Mouse (Mus musculus) hindlimb bud, embryonic 11.5 days (tissue): Measurements from ENCODE around the gene Fam53b.

Experiments used
- DNase-seq: peaks from one replicate; pipeline ENCODE4 v3.0.0-alpha.2; 2012; ENCODE audit warnings: low read depth, low spot score; ENCODE audit errors: extremely low spot score

The Fam53b gene

GRCm38 (mm10) chr7:132790447-132791219 is 23.1 kb downstream of the Fam53b start:
- DNase-seq: no peak

DNA sequence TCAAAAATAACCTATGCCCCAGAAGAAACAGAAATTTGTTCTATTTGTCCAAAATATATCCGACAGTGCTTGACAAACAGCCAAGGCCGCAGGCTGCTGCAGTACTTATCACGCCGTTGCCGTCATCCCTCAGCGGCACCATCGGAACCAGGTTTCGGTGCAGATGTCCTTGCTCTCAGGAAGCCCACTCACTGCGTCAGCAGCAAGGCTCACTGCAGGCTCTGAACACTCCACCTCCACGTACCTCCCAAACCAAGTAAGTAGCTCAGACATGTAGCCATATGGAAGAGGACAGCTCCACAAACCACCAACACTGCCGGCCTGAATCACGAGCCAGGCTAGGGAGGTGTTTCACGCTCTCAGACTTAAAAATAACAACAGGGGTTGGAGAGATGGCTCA is 24.9 kb downstream of the Fam53b start:
- no peak for DNase-seq

- no peak for DNase-seq
Observed at GRCm38 (mm10) chr7:132787496-132788190, 26.0 kb downstream of the Fam53b start.

- no peak for DNase-seq
Observed at GRCm38 (mm10) chr7:132787022-132787421, 26.7 kb downstream of the Fam53b start.

DNA sequence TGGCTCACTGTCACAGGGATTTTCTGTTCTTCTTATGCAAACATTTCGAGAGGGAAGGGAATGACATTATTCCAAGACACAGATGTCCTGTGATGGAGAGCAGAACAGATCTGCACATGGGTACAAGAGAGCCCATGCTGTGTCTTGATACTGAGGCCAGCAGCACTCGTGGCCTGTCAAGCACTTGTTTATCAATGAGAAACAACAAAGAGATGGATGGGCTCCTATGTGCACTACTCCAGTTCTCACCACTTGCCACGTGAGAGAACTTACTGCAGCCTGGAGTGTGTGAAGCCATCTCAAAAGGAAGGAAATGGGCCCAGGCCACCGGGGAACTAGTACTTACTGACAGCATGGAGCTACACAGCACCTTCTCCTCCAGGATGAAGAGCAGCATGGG is 27.2 kb downstream of the Fam53b start:
- DNase-seq: no peak

DNA sequence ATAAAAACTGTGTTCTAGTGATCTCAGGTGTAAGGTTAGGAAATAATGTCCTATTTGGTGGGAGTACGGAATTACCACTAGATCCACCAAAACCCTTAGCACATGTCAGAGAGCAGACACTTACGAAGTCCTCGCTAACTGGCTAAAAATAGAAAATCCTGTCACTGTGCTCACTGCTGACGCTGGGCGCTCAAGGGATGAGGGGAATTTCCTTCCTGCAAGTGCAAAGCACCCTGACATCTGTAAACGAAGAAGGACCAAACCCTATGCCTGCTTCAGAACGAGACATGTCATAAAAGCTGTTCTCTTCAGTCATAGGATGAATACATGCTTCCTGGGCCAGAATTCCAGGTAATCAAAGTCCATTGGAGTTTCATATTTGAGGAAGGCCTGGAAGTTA is 27.7 kb downstream of the Fam53b start:
- DNase-seq: no peak

- DNase-seq: no peak
Observed at GRCm38 (mm10) chr7:132784101-132784500, 29.6 kb downstream of the Fam53b start.

DNA sequence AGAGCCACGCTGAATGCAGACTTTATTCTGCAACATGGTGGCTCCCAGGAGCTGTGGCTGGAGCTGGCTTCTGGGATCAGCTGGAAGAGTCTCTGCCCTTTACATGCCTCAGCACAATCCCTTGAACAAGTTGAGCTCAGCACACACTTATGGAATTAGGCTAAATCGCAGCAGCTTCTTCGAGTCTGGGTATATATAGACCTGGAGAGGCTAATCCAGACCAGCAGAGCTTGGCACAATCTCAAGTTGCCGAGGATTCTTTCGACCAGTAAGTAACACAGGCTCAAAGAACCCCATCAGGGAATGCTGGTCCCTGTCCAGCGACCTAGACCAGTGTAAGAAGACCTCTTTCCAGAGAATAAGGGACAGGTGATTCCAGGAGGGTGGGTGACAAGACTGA is 31.8 kb downstream of the Fam53b start:
- DNase-seq: no peak

- no peak for DNase-seq
Observed at GRCm38 (mm10) chr7:132781130-132781814, 32.4 kb downstream of the Fam53b start.

- no peak for DNase-seq
Observed at GRCm38 (mm10) chr7:132780611-132781010, 33.1 kb downstream of the Fam53b start.

- no peak for DNase-seq
Observed at GRCm38 (mm10) chr7:132778630-132779029, 35.1 kb downstream of the Fam53b start.

DNA sequence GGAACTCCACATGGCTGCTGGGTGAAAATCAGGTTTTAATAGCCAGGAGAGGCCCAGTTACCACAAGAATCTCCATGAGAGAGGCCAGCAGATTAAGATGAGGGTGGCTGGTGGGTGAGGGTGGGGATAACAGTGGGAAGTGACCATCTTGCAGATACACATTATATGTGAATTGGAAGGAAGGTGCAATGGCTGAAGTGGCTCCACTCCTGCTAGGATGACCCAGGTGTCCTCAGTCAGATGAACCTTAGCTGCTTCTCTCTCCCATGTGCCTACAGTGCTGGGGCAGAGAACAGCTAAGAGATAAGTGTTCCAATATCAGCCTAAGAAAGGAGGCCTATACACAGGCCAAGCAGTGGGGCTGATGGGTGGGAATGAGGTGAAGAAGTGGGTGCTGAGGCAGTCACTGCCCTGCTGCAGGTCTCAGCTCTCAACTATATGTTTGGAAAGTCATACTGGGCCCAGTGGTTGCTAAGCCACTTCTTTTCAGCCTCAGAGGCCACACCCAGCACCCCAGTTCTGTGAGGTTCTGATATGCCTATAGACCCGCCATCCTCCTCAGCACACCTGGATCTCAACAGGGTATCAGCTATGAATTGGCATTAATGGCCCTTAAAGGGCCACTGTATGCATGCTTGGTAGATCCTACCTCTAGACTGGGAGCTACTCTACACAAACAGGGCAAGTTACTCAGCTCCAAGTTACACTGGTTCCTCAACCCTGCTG is 35.8 kb downstream of the Fam53b start:
- no peak for DNase-seq

DNA sequence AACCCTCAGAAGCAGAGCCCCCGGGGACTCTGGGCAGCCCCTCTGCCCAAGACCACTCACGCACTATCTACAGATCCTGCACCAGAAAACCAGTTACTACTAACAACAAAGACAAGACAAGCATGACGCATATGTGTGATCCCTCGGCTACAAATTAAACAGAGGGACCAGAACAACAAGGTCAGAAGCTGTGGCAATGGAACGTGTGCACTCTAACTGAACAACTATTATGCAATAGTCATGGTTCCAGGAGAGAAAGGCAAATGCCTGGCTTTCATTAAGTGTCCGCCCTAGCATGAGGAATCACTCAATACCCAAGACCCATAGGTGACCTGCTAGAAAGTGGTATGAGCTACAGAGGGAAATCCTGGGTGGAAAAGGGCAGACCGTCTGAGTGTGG is 36.6 kb downstream of the Fam53b start:
- DNase-seq: no peak

- DNase-seq: no peak
Observed at GRCm38 (mm10) chr7:132776338-132777111, 37.2 kb downstream of the Fam53b start.

- DNase-seq: no peak
Observed at GRCm38 (mm10) chr7:132775922-132776321, 37.8 kb downstream of the Fam53b start.

- no peak for DNase-seq
Observed at GRCm38 (mm10) chr7:132775333-132775732, 38.4 kb downstream of the Fam53b start.

DNA sequence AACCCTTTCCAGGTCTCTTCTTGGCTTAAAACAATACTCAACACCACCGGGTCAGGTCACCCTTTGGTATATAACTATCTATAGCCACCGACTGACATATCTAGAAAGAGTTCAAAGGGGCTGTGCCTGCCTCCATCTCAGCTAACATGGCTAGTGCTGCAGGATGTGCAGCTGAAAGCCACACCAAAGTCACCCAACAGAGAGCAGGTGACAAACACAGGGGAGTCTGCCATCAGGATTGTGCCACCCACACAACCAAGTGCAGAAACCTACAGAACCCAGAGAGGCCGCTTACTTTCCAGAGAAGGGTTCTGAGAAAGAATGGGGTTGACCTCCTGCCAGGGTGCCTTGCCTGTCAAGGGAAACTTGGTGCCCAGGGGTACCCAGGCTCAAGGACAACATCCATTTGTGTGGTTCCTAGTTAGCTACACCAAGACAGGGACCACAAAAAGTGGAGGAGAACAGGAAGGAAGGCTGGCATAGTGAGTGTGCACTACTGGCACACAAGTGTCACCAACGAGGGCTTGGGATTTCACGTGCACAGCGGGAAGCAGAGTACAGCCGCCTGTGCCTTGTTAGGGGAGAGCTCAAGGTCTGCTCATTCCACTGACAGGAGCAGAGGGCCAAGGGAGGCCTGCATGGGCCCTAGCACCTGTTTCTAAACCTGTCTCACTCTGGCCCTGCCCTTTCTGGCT is 40.5 kb downstream of the Fam53b start:
- no peak for DNase-seq

DNA sequence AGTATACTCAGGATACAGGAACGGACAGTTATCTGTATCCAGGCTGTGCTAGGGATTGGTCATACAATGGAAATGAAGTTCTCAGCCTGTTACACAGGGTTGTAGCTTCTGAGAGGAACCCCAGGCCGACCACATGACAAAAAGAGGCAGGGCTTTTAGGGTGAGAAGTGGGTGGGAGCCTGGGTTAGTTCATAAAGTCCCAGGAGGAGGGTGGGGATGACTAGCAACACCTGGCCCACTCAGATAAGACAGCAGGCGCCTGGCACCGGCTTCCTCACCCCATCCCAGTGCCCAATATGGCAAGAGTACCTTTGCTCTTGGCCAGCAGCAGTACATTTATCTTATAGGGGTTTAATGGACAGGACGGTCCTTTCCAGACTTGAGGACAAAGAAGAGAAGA is 41.2 kb downstream of the Fam53b start:
- DNase-seq: no peak

DNA sequence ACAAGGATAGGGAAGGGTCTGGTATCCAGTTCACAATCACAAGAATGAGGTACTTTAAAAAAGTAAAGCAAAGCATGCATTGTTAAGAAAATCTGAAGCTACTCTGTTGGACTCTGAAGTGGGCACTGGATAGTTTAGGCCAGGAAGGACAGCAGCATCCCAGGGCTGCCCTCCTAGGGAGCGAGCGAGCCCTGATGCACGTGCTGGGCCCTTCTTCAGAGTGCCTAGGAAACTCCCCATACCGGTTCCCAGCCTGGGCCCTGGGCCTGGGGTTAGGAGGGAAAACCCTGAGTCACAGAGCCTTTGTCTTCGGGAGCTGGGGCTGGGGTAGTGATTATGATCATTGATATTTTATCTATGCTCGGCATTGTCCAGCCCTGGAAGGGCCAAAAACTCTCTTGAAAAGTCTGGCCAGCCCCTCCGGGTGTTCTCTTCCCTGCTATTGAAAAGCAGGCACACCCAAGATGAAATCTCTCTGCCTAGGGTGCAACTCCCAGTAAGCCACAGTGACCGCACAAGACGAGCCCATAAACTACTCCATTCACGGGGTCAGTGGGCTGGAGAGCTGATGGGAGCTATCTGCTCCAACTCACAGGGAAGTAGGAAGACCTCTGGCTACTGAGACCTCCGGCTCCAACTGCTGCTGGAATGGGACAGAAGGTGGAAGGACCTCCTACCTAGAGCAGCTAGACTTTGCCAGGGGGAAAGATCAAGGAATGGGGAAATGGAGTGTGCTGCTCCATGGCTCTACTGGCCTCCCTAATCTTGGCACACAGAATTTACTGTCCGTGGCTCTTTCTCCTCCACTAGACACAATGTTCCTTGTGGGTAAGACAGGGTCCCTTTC is 45.0 kb downstream of the Fam53b start:
- DNase-seq: no peak
